Mouse (Mus musculus) spleen, adult 2 months (tissue): ENCODE measurements around the gene Rab7.

Experiments
- CTCF ChIP-seq: fragments of 200-500 bp; IDR thresholded peaks from 2 replicates; pipeline ENCODE4 v1.5.1; 2011; ENCODE audit warnings: mild to moderate bottlenecking, inconsistent platforms; ENCODE audit not compliant: insufficient read depth, insufficient read length, insufficient replicate concordance; ENCODE audit errors: extremely low read depth
- POLR2A ChIP-seq: fragments of 200-500 bp; IDR thresholded peaks from 2 replicates; pipeline ENCODE4 v1.6.1; 2011; ENCODE audit warnings: low read depth, low read length, inconsistent platforms

DNA sequence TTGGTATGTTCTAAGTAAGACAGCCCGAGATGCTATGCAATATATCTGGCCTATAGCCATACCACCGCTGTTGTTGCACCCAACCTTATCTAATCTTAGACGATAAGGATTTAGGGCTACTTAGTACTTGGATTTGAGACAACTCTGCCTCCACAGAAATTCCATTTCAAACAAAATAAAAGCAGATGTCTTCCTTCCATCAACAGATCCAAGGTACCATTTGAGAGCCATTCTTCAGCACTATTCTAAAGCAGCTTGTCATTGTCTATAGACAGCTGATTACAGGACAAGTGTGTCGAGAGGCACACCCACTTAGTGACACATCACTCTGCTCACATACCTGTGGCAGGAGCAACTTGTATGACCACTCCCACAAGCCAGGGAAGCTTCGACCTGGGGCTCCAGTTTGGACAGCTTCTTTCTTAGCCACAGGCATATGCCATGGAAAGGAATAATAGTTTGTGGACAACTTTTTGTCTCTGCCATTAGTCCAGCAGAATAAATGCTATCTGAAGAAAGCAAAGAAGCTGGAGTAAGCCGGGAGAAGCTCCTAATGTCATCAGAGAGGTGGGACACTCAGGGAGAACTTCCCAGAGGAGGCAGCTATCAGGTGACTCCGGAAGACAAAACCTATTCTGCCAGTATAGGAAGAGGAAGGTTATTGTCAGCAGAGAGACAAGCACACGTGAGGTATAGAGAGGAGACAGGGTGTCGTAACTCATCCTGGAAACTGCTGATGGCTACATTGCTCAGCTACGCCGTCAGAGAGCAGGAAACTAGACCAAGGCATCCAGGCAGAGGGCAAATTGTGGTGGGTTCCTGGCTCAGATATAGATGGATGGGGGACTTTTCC lies 8.4 kb upstream of the Rab7 start:
- TF ChIP-seq CTCF (no peak), POLR2A (no peak)
